Mouse (Mus musculus) embryonic facial prominence, embryonic 10.5 days (tissue): ENCODE measurements around the gene 6030408B16Rik. TPM values are rescaled to one million over a fixed set of nuclear protein-coding genes. Genes with fewer than 3 reads are reported as not detected.

Experiments used
- DNase-seq: peaks from one replicate; pipeline ENCODE4 v3.0.0-alpha.2; 2017; ENCODE audit warnings: low spot score
- H3K27ac ChIP-seq: fragments of 300-500 bp; sonication (generic); replicated peaks from 2 replicates; pipeline ENCODE4 v1.5.1; 2016; ENCODE audit warnings: mild to moderate bottlenecking
- H3K27me3 ChIP-seq: fragments of 300-500 bp; sonication (generic); replicated peaks from 2 replicates; pipeline ENCODE4 v1.6.1; 2016; ENCODE audit warnings: low read depth, mild to moderate bottlenecking; ENCODE audit not compliant: poor library complexity, severe bottlenecking
- H3K36me3 ChIP-seq: fragments of 300-500 bp; sonication (generic); replicated peaks from 2 replicates; pipeline ENCODE4 v1.6.1; 2016; ENCODE audit warnings: mild to moderate bottlenecking, moderate library complexity
- H3K4me1 ChIP-seq: fragments of 300-500 bp; sonication (generic); 2 replicates; pipeline ENCODE4 v1.6.1; 2016
- H3K4me3 ChIP-seq: fragments of 300-500 bp; sonication (generic); 2 replicates; pipeline ENCODE4 v1.5.1; 2016; ENCODE audit warnings: mild to moderate bottlenecking, moderate library complexity
- H3K9me3 ChIP-seq: fragments of 300-500 bp; sonication (generic); 2 replicates; pipeline ENCODE4 v1.6.1; 2016; ENCODE audit warnings: mild to moderate bottlenecking
- WGBS: fragments of 180-500 bp; shearing (Covaris S2); methylation state at CpG from one replicate; pipeline ENCODE4 v1.1.7; 2016; 5-methylcytosine and 5-hydroxymethylcytosine counted together
- polyA plus RNA-seq: library from polyadenylated mRNA; unstranded; fragments of >200 nt; fragmentation: Nextera tagmentation; extraction: Ambion mirVana; gene quantifications from 2 replicates; pipeline ENCODE4 v1.2.1, GENCODE M21; 2016

The 6030408B16Rik gene
- polyA plus RNA-seq, 1 experiment from 2014 or later = 0.71 TPM

- Histone ChIP-seq H3K4me1 (peaks cover 33% of the 10 kb centered on the region), H3K4me3 (no peak overlapping the region), H3K9me3 (no peaks in the 10 kb centered on the region), H3K27me3 (no peaks in the 10 kb centered on the region), H3K36me3 (peaks cover 37% of the 10 kb centered on the region), H3K27ac (peak overlapping the region; percentile 71)
- 64% methylated on average over 16 of the region's 16 CpGs for WGBS
- peak; percentile 50 for DNase-seq
These were observed 1.2 kb downstream of the 6030408B16Rik start for GRCm38 (mm10) chr15:101294028-101294894.

DNA sequence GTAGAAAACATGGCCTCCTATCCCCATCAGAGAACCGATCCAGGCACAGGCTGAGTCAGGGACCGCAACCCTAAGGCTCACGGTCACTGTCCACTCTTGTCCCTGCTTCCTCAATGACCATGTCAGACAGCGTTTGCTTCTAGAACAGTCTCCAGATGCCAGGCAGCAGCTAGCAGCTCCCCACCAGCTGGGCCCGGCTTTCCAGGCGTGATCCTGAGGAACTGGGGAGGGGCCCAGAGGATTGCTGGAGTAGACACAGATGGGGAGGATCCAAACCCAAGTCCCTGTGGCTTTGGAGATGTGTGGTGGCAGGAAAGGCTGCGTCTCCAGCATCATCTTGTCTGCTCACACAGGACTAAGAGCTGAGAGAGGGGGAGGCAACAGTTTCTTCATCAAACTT is 2.1 kb downstream of the 6030408B16Rik start:
- Histone ChIP-seq H3K36me3 (peaks cover 28% of the 10 kb centered on the region), H3K4me1 (peaks cover 33% of the 10 kb centered on the region), H3K27me3 (no peaks in the 10 kb centered on the region), H3K27ac (no peak overlapping the region), H3K4me3 (no peak overlapping the region; the same call in 1 of the 2 replicates), H3K9me3 (no peaks in the 10 kb centered on the region)
- DNase-seq = no peak
- 79% methylated on average over 7 of the region's 7 CpGs for WGBS

- WGBS = 95% methylated on average over 10 of the region's 10 CpGs
- Histone ChIP-seq H3K27me3 (no peaks in the 10 kb centered on the region), H3K27ac (no peak overlapping the region), H3K4me1 (peaks cover 33% of the 10 kb centered on the region), H3K4me3 (no peak overlapping the region), H3K36me3 (peaks cover 23% of the 10 kb centered on the region), H3K9me3 (no peaks in the 10 kb centered on the region)
- no peak for DNase-seq
These were observed 2.6 kb downstream of the 6030408B16Rik start for GRCm38 (mm10) chr15:101295616-101296015.

DNA sequence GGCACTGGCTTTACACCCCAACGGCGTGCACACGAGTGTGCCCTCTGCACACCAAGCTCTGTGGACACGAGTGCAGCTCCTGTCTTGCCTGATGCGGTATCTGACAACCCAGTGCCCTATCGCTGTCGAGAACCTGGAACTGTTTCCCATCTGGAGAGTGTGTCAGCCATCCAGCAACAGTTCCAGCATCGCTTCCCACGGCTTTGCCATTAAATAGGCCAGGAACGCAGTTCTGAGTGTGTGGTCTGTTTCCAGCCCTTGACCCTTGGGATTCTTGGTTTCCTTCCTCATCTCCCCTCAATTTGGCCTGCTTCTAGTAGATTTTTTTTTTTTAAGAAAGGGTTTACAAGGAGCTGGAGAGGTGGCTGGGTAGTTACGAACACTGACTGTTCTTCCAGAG is 3.1 kb downstream of the 6030408B16Rik start:
- no peaks in the 10 kb centered on the region for H3K27me3 ChIP-seq
- peaks cover 33% of the 10 kb centered on the region for H3K4me1 ChIP-seq
- peaks cover 18% of the 10 kb centered on the region for H3K36me3 ChIP-seq
- WGBS = 88% methylated on average over 11 of the region's 11 CpGs
- H3K27ac ChIP-seq = no peak overlapping the region
- no peak for DNase-seq
- H3K4me3 ChIP-seq = no peak overlapping the region
- no peaks in the 10 kb centered on the region for H3K9me3 ChIP-seq

- Histone ChIP-seq H3K9me3 (no peaks in the 10 kb centered on the region), H3K27me3 (no peaks in the 10 kb centered on the region), H3K36me3 (peaks cover 2% of the 10 kb centered on the region; the same call in 1 of the 2 replicates), H3K27ac (peak overlapping the region; percentile 76; the same call in 1 of the 2 replicates), H3K4me3 (peak overlapping the region; percentile 47), H3K4me1 (peaks cover 32% of the 10 kb centered on the region)
- no peak for DNase-seq
- WGBS = 24% methylated on average over 7 of the region's 7 CpGs
These were observed 5.0 kb downstream of the 6030408B16Rik start for GRCm38 (mm10) chr15:101297988-101298387.

GRCm38 (mm10) chr15:101298550-101298949 is 5.5 kb downstream of the 6030408B16Rik start:
- peak overlapping the region; percentile 47 for H3K4me3 ChIP-seq
- DNase-seq = peak; percentile 67
- H3K9me3 ChIP-seq = 0 out of 2 replicates have a peak, but pooled peaks cover 2% of the 10 kb centered on the region
- peak overlapping the region; percentile 76 for H3K27ac ChIP-seq
- no peaks in the 10 kb centered on the region for H3K36me3 ChIP-seq
- 11% methylated on average over 7 of the region's 7 CpGs for WGBS
- H3K4me1 ChIP-seq = peaks cover 26% of the 10 kb centered on the region
- H3K27me3 ChIP-seq = no peaks in the 10 kb centered on the region

- Histone ChIP-seq H3K4me1 (peaks cover 16% of the 10 kb centered on the region), H3K4me3 (no peak overlapping the region), H3K27me3 (no peaks in the 10 kb centered on the region), H3K27ac (0 out of 2 replicates have a peak overlapping the region, but pooled peaks have one; percentile 19), H3K36me3 (no peaks in the 10 kb centered on the region), H3K9me3 (0 out of 2 replicates have a peak, but pooled peaks cover 2% of the 10 kb centered on the region)
- DNase-seq = no peak
- 82% methylated on average over 14 of the region's 14 CpGs for WGBS
These were observed 6.5 kb downstream of the 6030408B16Rik start for GRCm38 (mm10) chr15:101299480-101299960.

DNA sequence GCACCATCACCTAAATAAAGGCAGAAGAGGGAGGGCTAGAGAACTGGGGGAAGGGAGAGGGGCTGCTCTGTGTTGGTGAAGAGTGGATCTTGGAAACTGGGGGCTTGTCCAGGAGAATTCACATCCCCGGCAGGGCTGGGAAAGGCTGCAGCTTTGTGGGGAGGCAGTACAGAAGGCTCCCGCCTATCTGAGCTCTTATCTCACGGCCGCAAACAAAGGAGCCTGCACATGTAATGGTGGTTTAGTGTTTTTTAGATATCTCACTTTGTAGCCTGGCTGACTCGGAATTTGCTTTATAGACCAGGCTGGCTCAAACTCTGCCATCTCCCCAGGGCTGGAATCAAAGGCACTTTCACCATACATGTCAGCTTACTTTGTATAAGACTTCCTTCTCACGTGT is 7.1 kb downstream of the 6030408B16Rik start:
- Histone ChIP-seq H3K9me3 (0 out of 2 replicates have a peak, but pooled peaks cover 2% of the 10 kb centered on the region), H3K27me3 (no peaks in the 10 kb centered on the region), H3K4me3 (no peak overlapping the region), H3K27ac (0 out of 2 replicates have a peak overlapping the region, but pooled peaks have one; percentile 19), H3K4me1 (peaks cover 13% of the 10 kb centered on the region), H3K36me3 (no peaks in the 10 kb centered on the region)
- no peak for DNase-seq
- 71% methylated on average over 6 of the region's 6 CpGs for WGBS

DNA sequence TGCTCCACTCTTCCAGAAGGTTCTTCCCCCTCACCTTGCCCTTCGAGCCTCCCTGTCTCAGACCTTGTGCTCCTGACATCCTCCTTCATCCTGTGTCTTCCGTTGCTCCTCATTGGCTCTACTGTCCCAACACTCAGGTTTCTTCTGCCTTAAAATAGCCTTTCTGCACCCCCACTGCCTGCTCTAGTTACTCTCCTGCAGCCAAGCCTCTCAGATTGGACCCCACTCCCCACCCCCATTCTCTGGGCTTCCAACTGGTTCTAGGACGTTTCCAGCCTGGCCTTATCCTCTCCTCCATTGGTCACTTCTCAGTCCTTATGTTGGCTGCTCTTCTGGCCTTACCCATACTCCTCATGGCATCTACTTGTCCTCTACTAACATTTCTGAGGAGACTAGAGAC is 9.2 kb downstream of the 6030408B16Rik start:
- Histone ChIP-seq H3K4me1 (peaks cover 10% of the 10 kb centered on the region), H3K27me3 (no peaks in the 10 kb centered on the region), H3K9me3 (0 out of 2 replicates have a peak, but pooled peaks cover 2% of the 10 kb centered on the region), H3K27ac (no peak overlapping the region), H3K36me3 (no peaks in the 10 kb centered on the region), H3K4me3 (no peak overlapping the region)
- DNase-seq = no peak
- 77% methylated on average over 3 of the region's 3 CpGs for WGBS

- 90% methylated on average over 4 of the region's 4 CpGs for WGBS
- Histone ChIP-seq H3K9me3 (0 out of 2 replicates have a peak, but pooled peaks cover 2% of the 10 kb centered on the region), H3K36me3 (no peaks in the 10 kb centered on the region), H3K4me3 (no peak overlapping the region), H3K27ac (no peak overlapping the region), H3K4me1 (peaks cover 7% of the 10 kb centered on the region), H3K27me3 (no peaks in the 10 kb centered on the region)
- no peak for DNase-seq
These were observed 10.8 kb downstream of the 6030408B16Rik start for GRCm38 (mm10) chr15:101303830-101304229.

- 0 out of 2 replicates have a peak, but pooled peaks cover 2% of the 10 kb centered on the region for H3K9me3 ChIP-seq
- 88% methylated on average over 4 of the region's 4 CpGs for WGBS
- H3K27me3 ChIP-seq = no peaks in the 10 kb centered on the region
- H3K4me3 ChIP-seq = no peak overlapping the region
- peaks cover 19% of the 10 kb centered on the region for H3K4me1 ChIP-seq
- H3K27ac ChIP-seq = no peak overlapping the region
- DNase-seq = no peak
- H3K36me3 ChIP-seq = no peaks in the 10 kb centered on the region
These were observed 13.4 kb downstream of the 6030408B16Rik start for GRCm38 (mm10) chr15:101306459-101306858.

DNA sequence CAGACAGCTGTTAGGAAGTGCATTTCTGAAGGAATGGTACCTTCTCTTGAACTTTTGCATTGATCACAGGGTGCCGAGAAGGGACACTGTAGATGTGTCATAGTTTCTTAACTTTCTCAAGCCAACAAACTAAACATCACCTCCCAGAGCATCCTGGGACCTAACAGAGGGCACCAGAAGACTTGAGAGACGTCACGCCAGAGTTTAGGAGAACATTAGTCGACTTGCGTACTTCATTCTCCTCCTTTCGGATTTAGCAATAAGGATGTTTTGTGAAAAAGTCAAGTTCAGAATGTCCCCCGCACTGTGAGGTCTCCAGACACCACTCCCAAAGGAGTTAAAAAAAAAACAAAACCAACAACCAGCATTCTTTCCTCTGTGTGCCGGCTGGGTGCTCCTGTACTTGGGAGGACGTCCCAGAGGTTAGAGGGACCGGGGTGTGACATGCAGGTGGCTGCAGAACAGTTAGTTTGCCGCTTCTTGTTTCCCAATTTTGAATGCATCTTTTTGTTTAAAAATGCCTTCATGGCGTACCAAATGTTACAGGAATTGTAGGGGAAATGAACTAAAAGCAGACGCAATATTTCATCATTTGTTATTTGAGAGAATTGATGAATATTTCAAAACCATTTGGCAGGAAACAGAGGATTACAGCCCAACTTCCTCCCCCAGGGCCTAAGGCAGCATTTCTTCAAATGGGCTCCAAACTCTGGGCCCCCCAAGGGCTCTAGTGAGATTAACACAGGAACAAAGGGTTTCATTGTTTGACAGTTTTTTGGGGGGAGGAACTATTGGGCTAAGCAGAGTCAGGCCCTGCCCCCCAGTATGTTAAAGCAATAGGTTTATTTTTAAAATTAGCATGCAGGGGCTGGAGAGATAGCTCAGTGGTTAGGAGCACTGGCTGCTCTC is 15.7 kb downstream of the 6030408B16Rik start:
- no peaks in the 10 kb centered on the region for H3K9me3 ChIP-seq
- WGBS = 57% methylated on average over 13 of the region's 13 CpGs
- no peaks in the 10 kb centered on the region for H3K27me3 ChIP-seq
- no peak for DNase-seq
- H3K4me1 ChIP-seq = peaks cover 19% of the 10 kb centered on the region
- H3K27ac ChIP-seq = peak overlapping the region; percentile 32; the same call in 1 of the 2 replicates
- H3K36me3 ChIP-seq = no peaks in the 10 kb centered on the region
- no peak overlapping the region for H3K4me3 ChIP-seq
